Mouse (Mus musculus): ENCODE data around the gene Cep170. TPM values are rescaled to one million over a fixed set of nuclear protein-coding genes. Genes with fewer than 3 reads are reported as not detected.

The Cep170 gene
- polyA plus RNA-seq, 1 experiment, result 39.1 TPM

GRCm38 (mm10) chr1:176826186-176826585, 12.3 kb upstream of the Cep170 start:
- Histone ChIP-seq H3K4me1 (ENCODE audit: control insufficient read depth, insufficient read depth, low read length) (peaks cover 4% of the 10 kb centered on the region; the same call in 1 of the 2 replicates), H3K27ac (ENCODE audit: insufficient read depth, low read length) (no peak overlapping the region), H3K4me3 (ENCODE audit: insufficient read depth, low read length) (no peak overlapping the region)
- TF ChIP-seq CTCF (IDR thresholded peaks at IDR 0.05; ENCODE audit: extremely low read depth, insufficient read depth, low read length) (no peak), POLR2A (IDR thresholded peaks at IDR 0.05; ENCODE audit: extremely low read depth, insufficient read depth, low read length) (no peak)

GRCm38 (mm10) chr1:176825084-176825483, 11.2 kb upstream of the Cep170 start:
- Histone ChIP-seq H3K4me3 (ENCODE audit: insufficient read depth, low read length) (no peak overlapping the region), H3K4me1 (ENCODE audit: control insufficient read depth, insufficient read depth, low read length) (peaks cover 4% of the 10 kb centered on the region; the same call in 1 of the 2 replicates), H3K27ac (ENCODE audit: insufficient read depth, low read length) (no peak overlapping the region)
- TF ChIP-seq POLR2A (IDR thresholded peaks at IDR 0.05; ENCODE audit: extremely low read depth, insufficient read depth, low read length) (no peak), CTCF (IDR thresholded peaks at IDR 0.05; ENCODE audit: extremely low read depth, insufficient read depth, low read length) (no peak)

GRCm38 (mm10) chr1:176824611-176825010, 10.7 kb upstream of the Cep170 start:
- H3K4me1 ChIP-seq (ENCODE audit: control insufficient read depth, insufficient read depth, low read length), result peaks cover 4% of the 10 kb centered on the region; the same call in 1 of the 2 replicates
- TF ChIP-seq POLR2A (IDR thresholded peaks at IDR 0.05; ENCODE audit: extremely low read depth, insufficient read depth, low read length), result no peak
- no peak for TF ChIP-seq CTCF (IDR thresholded peaks at IDR 0.05; ENCODE audit: extremely low read depth, insufficient read depth, low read length)
- no peak overlapping the region for H3K4me3 ChIP-seq (ENCODE audit: insufficient read depth, low read length)
- no peak overlapping the region for H3K27ac ChIP-seq (ENCODE audit: insufficient read depth, low read length)

- Histone ChIP-seq H3K27ac (ENCODE audit: insufficient read depth, low read length) (no peak overlapping the region), H3K4me1 (ENCODE audit: control insufficient read depth, insufficient read depth, low read length) (peaks cover 4% of the 10 kb centered on the region; the same call in 1 of the 2 replicates), H3K4me3 (ENCODE audit: insufficient read depth, low read length) (no peak overlapping the region)
- TF ChIP-seq CTCF (IDR thresholded peaks at IDR 0.05; ENCODE audit: extremely low read depth, insufficient read depth, low read length) (no peak), POLR2A (IDR thresholded peaks at IDR 0.05; ENCODE audit: extremely low read depth, insufficient read depth, low read length) (no peak)
Measured at GRCm38 (mm10) chr1:176823889-176824288, 10.0 kb upstream of the Cep170 start.

- no peak overlapping the region for H3K4me3 ChIP-seq (ENCODE audit: insufficient read depth, low read length)
- H3K27ac ChIP-seq (ENCODE audit: insufficient read depth, low read length), result no peak overlapping the region
- no peak for TF ChIP-seq POLR2A (IDR thresholded peaks at IDR 0.05; ENCODE audit: extremely low read depth, insufficient read depth, low read length)
- no peak for TF ChIP-seq CTCF (IDR thresholded peaks at IDR 0.05; ENCODE audit: extremely low read depth, insufficient read depth, low read length)
- peaks cover 3% of the 10 kb centered on the region; the same call in 1 of the 2 replicates for H3K4me1 ChIP-seq (ENCODE audit: control insufficient read depth, insufficient read depth, low read length)
Measured at GRCm38 (mm10) chr1:176822949-176823348, 9.1 kb upstream of the Cep170 start.

GRCm38 (mm10) chr1:176821929-176822328, 8.1 kb upstream of the Cep170 start:
- Histone ChIP-seq H3K4me1 (ENCODE audit: control insufficient read depth, insufficient read depth, low read length) (peaks cover 2% of the 10 kb centered on the region; the same call in 1 of the 2 replicates), H3K4me3 (ENCODE audit: insufficient read depth, low read length) (no peak overlapping the region), H3K27ac (ENCODE audit: insufficient read depth, low read length) (no peak overlapping the region)
- TF ChIP-seq CTCF (IDR thresholded peaks at IDR 0.05; ENCODE audit: extremely low read depth, insufficient read depth, low read length) (no peak), POLR2A (IDR thresholded peaks at IDR 0.05; ENCODE audit: extremely low read depth, insufficient read depth, low read length) (no peak)

- no peak for TF ChIP-seq POLR2A (IDR thresholded peaks at IDR 0.05; ENCODE audit: extremely low read depth, insufficient read depth, low read length)
- no peak for TF ChIP-seq CTCF (IDR thresholded peaks at IDR 0.05; ENCODE audit: extremely low read depth, insufficient read depth, low read length)
- peaks cover 2% of the 10 kb centered on the region; the same call in 1 of the 2 replicates for H3K4me1 ChIP-seq (ENCODE audit: control insufficient read depth, insufficient read depth, low read length)
- no peak overlapping the region for H3K4me3 ChIP-seq (ENCODE audit: insufficient read depth, low read length)
- H3K27ac ChIP-seq (ENCODE audit: insufficient read depth, low read length), result no peak overlapping the region
Measured at GRCm38 (mm10) chr1:176818763-176819162, 4.9 kb upstream of the Cep170 start.

- no peak overlapping the region for H3K4me3 ChIP-seq (ENCODE audit: insufficient read depth, low read length)
- TF ChIP-seq POLR2A (IDR thresholded peaks at IDR 0.05; ENCODE audit: extremely low read depth, insufficient read depth, low read length) (no peak), CTCF (IDR thresholded peaks at IDR 0.05; ENCODE audit: extremely low read depth, insufficient read depth, low read length) (no peak)
- H3K4me1 ChIP-seq (ENCODE audit: control insufficient read depth, insufficient read depth, low read length), result peaks cover 2% of the 10 kb centered on the region; the same call in 1 of the 2 replicates
- no peak overlapping the region for H3K27ac ChIP-seq (ENCODE audit: insufficient read depth, low read length)
Measured at GRCm38 (mm10) chr1:176818147-176818546, 4.3 kb upstream of the Cep170 start.

GRCm38 (mm10) chr1:176816728-176817127, 2.9 kb upstream of the Cep170 start:
- Histone ChIP-seq H3K4me3 (ENCODE audit: insufficient read depth, low read length) (no peak overlapping the region), H3K4me1 (ENCODE audit: control insufficient read depth, insufficient read depth, low read length) (peaks cover 2% of the 10 kb centered on the region; the same call in 1 of the 2 replicates), H3K27ac (ENCODE audit: insufficient read depth, low read length) (no peak overlapping the region)
- TF ChIP-seq POLR2A (IDR thresholded peaks at IDR 0.05; ENCODE audit: extremely low read depth, insufficient read depth, low read length) (no peak), CTCF (IDR thresholded peaks at IDR 0.05; ENCODE audit: extremely low read depth, insufficient read depth, low read length) (no peak)

GRCm38 (mm10) chr1:176814591-176815062, 760 bp upstream of the Cep170 start, which contains the start of gene Sdccag8:
TSS of gene Sdccag8 (plus strand) at chr1:176814660.
- Histone ChIP-seq H3K4me1 (ENCODE audit: control insufficient read depth, insufficient read depth, low read length) (peaks cover 6% of the 10 kb centered on the region), H3K4me3 (ENCODE audit: insufficient read depth, low read length) (peak within 1 kb of the TSS; percentile 70), H3K27ac (ENCODE audit: insufficient read depth, low read length) (peak within 1 kb of the TSS; percentile 87)
- TF ChIP-seq POLR2A (IDR thresholded peaks at IDR 0.05; ENCODE audit: extremely low read depth, insufficient read depth, low read length) (peak; percentile 86), CTCF (IDR thresholded peaks at IDR 0.05; ENCODE audit: extremely low read depth, insufficient read depth, low read length) (no peak)

Measured in cortical plate, adult 2 months (tissue).